Mouse (Mus musculus) forebrain, embryonic 11.5 days (tissue): ENCODE data around the gene Uba52. TPM values are rescaled to one million over a fixed set of nuclear protein-coding genes. Genes with fewer than 3 reads are reported as not detected.
A peak's percentile ranks its signal among the peaks of the same experiment; 100 is the strongest.

ENCODE experiments used
- ATAC-seq: fragments of 200-750 bp; cut with Nextera tagmentation; replicated peaks from 2 replicates; pipeline ENCODE4 v1.8.0; 2017; ENCODE audit warnings: moderate TSS enrichment; ENCODE audit not compliant: low FRiP score
- DNase-seq: peaks from one replicate; pipeline ENCODE4 v3.0.0-alpha.2; 2017; ENCODE audit warnings: low spot score
- H3K27ac ChIP-seq: fragments of 300-500 bp; sonication (generic); 2 replicates; pipeline ENCODE4 v1.5.1; 2014; ENCODE audit warnings: low read depth, low read length
- H3K27me3 ChIP-seq: fragments of 300-500 bp; sonication (generic); 2 replicates; pipeline ENCODE4 v1.6.1; 2014; ENCODE audit warnings: mild to moderate bottlenecking, low read length, mixed read lengths; ENCODE audit not compliant: control insufficient read depth, insufficient read depth
- H3K36me3 ChIP-seq: fragments of 300-500 bp; sonication (generic); 2 replicates; pipeline ENCODE4 v1.6.1; 2014; ENCODE audit warnings: mild to moderate bottlenecking, low read length, moderate library complexity, mixed read lengths; ENCODE audit not compliant: control insufficient read depth, insufficient read depth
- H3K4me1 ChIP-seq: fragments of 300-500 bp; sonication (generic); replicated peaks from 2 replicates; pipeline ENCODE4 v1.6.1; 2014; ENCODE audit warnings: low read length, mixed read lengths; ENCODE audit not compliant: control insufficient read depth, insufficient read depth
- H3K4me2 ChIP-seq: fragments of 300-500 bp; sonication (generic); 2 replicates; pipeline ENCODE4 v1.6.1; 2014; ENCODE audit warnings: low read depth, mild to moderate bottlenecking, low read length, moderate library complexity, mixed read lengths; ENCODE audit not compliant: severe bottlenecking
- H3K4me3 ChIP-seq: fragments of 300-500 bp; sonication (generic); 2 replicates; pipeline ENCODE4 v1.5.1; 2014; ENCODE audit warnings: low read depth, low read length
- H3K9ac ChIP-seq: fragments of 300-500 bp; sonication (generic); 2 replicates; pipeline ENCODE4 v1.6.1; 2014; ENCODE audit warnings: low read length
- H3K9me3 ChIP-seq: fragments of 300-500 bp; sonication (generic); 2 replicates; pipeline ENCODE4 v1.6.1; 2016; ENCODE audit warnings: low read length, mixed read lengths; ENCODE audit not compliant: control insufficient read depth
- WGBS: fragments of 180-500 bp; shearing (Covaris S2); extraction: QIAGEN DNeasy Blood & Tissue Kit; methylation state at CpG from one replicate; pipeline ENCODE4 v1.1.7; 2014; 5-methylcytosine and 5-hydroxymethylcytosine counted together
- polyA plus RNA-seq: library from polyadenylated mRNA; unstranded; fragments of >200 nt; fragmentation: Nextera tagmentation; extraction: Ambion mirVana; gene quantifications from 2 replicates; pipeline ENCODE4 v1.2.1, GENCODE M21; 2014

Uba52 gene
- polyA plus RNA-seq, 1 experiment from 2014 or later = 715 TPM

DNA sequence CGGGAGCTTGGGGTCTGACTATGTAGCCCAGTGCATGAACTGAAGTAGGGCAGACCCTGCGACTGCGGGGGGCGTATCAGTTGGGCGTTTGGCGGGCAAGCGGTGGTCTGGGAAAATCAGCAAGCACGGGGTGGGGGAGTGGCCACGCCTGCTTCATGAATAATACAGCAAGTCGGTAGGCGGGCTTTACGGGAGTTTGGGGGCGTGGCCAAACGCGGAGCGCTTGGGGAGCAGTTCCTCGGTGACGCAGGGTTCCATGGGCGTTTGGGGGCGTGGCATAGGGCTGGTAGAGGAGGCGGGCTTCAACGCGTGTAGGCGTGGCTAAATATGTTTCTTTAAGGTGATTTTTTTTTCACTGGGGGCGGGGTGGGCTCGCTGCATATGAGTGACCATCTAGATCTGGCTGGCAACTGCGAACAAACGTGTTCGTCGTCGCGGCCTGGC, 28.1 kb upstream of the Uba52 start:
- Histone ChIP-seq H3K4me2 (peak overlapping the region; percentile 96), H3K4me1 (peaks cover 9% of the 10 kb centered on the region; the same call in 1 of the 2 replicates), H3K4me3 (peak overlapping the region; percentile 78), H3K27ac (peak overlapping the region; percentile 85), H3K9me3 (no peaks in the 10 kb centered on the region), H3K9ac (peak overlapping the region; percentile 85; the same call in 1 of the 2 replicates), H3K27me3 (no peaks in the 10 kb centered on the region), H3K36me3 (no peaks in the 10 kb centered on the region)
- under 1% methylated on average over 32 of the region's 32 CpGs for WGBS
- peak; percentile 100 for DNase-seq
- peak; percentile 79 for ATAC-seq

- DNase-seq (peak; percentile 72), ATAC-seq (peak; percentile 26)
- H3K27me3 ChIP-seq = no peaks in the 10 kb centered on the region
- WGBS = 15% methylated on average over 24 of the region's 24 CpGs
- peak overlapping the region; percentile 78 for H3K4me3 ChIP-seq
- peak overlapping the region; percentile 96 for H3K4me2 ChIP-seq
- peaks cover 9% of the 10 kb centered on the region; the same call in 1 of the 2 replicates for H3K4me1 ChIP-seq
- no peaks in the 10 kb centered on the region for H3K9me3 ChIP-seq
- H3K36me3 ChIP-seq = no peaks in the 10 kb centered on the region
- H3K27ac ChIP-seq = peak overlapping the region; percentile 63; the same call in 1 of the 2 replicates
- H3K9ac ChIP-seq = peak overlapping the region; percentile 50; the same call in 1 of the 2 replicates
Observed at GRCm38 (mm10) chr8:70538024-70538579, 27.5 kb upstream of the Uba52 start.

GRCm38 (mm10) chr8:70535701-70536100, 25.1 kb upstream of the Uba52 start:
- Histone ChIP-seq H3K9ac (no peak overlapping the region), H3K4me2 (no peak overlapping the region), H3K27ac (no peak overlapping the region), H3K36me3 (peaks cover 4% of the 10 kb centered on the region; the same call in 1 of the 2 replicates), H3K27me3 (no peaks in the 10 kb centered on the region), H3K9me3 (no peaks in the 10 kb centered on the region), H3K4me1 (peaks cover 7% of the 10 kb centered on the region; the same call in 1 of the 2 replicates), H3K4me3 (no peak overlapping the region)
- no peak for ATAC-seq
- no peak for DNase-seq
- 85% methylated on average over 2 of the region's 2 CpGs for WGBS

GRCm38 (mm10) chr8:70535221-70535620, 24.6 kb upstream of the Uba52 start:
- Histone ChIP-seq H3K9ac (no peak overlapping the region), H3K4me3 (no peak overlapping the region), H3K36me3 (peaks cover 4% of the 10 kb centered on the region; the same call in 1 of the 2 replicates), H3K27me3 (no peaks in the 10 kb centered on the region), H3K27ac (no peak overlapping the region), H3K4me1 (peaks cover 2% of the 10 kb centered on the region; the same call in 1 of the 2 replicates), H3K4me2 (no peak overlapping the region), H3K9me3 (no peaks in the 10 kb centered on the region)
- ATAC-seq (no peak), DNase-seq (no peak)
- 91% methylated on average over 3 of the region's 3 CpGs for WGBS

DNA sequence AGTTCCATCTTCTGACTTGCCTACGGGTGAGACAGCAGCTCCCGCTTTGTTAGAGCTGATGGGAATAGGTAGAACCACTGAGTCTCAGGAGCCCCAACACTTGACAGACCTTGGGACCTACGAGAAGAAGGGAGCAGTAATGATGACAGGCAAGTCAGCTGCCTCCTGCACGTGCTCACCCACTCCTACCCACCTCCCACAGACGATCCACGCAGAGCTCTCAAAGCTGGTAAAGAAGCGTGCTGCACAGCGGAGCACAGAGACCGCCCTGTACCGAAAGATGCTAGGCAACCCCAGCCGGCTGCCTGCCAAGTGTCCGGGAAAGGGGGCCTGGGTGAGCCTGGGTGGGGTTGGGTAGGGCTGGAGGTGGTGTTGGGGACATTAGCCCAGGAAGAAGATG, 23.7 kb upstream of the Uba52 start:
- 96% methylated on average over 12 of the region's 12 CpGs for WGBS
- Histone ChIP-seq H3K4me2 (no peak overlapping the region), H3K27me3 (no peaks in the 10 kb centered on the region), H3K36me3 (peaks cover 4% of the 10 kb centered on the region; the same call in 1 of the 2 replicates), H3K9ac (no peak overlapping the region), H3K4me3 (no peak overlapping the region), H3K27ac (no peak overlapping the region), H3K4me1 (0 out of 2 replicates have a peak, but pooled peaks cover 2% of the 10 kb centered on the region), H3K9me3 (no peaks in the 10 kb centered on the region)
- no peak for DNase-seq
- ATAC-seq = no peak

- WGBS = 91% methylated on average over 2 of the region's 2 CpGs
- peaks cover 4% of the 10 kb centered on the region; the same call in 1 of the 2 replicates for H3K36me3 ChIP-seq
- 0 out of 2 replicates have a peak, but pooled peaks cover 7% of the 10 kb centered on the region for H3K4me1 ChIP-seq
- no peak overlapping the region for H3K4me2 ChIP-seq
- no peaks in the 10 kb centered on the region for H3K9me3 ChIP-seq
- no peak overlapping the region for H3K9ac ChIP-seq
- H3K27ac ChIP-seq = no peak overlapping the region
- DNase-seq = no peak
- no peaks in the 10 kb centered on the region for H3K27me3 ChIP-seq
- ATAC-seq = no peak
- no peak overlapping the region for H3K4me3 ChIP-seq
Observed at GRCm38 (mm10) chr8:70530314-70530713, 19.7 kb upstream of the Uba52 start.

DNA sequence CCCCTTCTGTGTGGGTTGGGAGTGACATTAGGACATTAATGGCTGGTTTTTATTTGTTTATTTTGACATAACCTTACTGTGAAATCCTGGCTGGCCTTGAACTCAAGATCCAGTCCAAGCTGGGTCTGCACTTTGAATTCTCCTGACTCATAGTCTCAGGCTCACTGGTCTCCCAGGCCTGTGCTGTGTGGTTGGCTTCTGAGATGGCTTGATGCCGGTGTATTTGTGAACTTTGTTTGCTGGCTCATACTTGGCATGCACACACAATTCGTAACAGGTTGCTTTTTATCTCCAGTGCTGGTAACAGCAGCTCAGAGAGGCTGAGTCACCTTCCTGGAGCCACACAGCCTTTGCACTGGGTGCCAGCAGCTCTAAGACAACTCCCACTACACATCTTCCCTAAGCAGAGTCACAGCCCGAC, 19.1 kb upstream of the Uba52 start:
- Histone ChIP-seq H3K27ac (no peak overlapping the region), H3K9ac (no peak overlapping the region), H3K27me3 (no peaks in the 10 kb centered on the region), H3K4me1 (0 out of 2 replicates have a peak, but pooled peaks cover 7% of the 10 kb centered on the region), H3K9me3 (no peaks in the 10 kb centered on the region), H3K4me2 (no peak overlapping the region), H3K36me3 (peaks cover 4% of the 10 kb centered on the region; the same call in 1 of the 2 replicates), H3K4me3 (no peak overlapping the region)
- ATAC-seq = no peak
- DNase-seq = no peak
- 98% methylated on average over 3 of the region's 3 CpGs for WGBS

- ATAC-seq (no peak), DNase-seq (no peak)
- Histone ChIP-seq H3K4me1 (0 out of 2 replicates have a peak, but pooled peaks cover 7% of the 10 kb centered on the region), H3K9me3 (no peaks in the 10 kb centered on the region), H3K36me3 (peaks cover 4% of the 10 kb centered on the region; the same call in 1 of the 2 replicates), H3K9ac (no peak overlapping the region), H3K27me3 (no peaks in the 10 kb centered on the region), H3K4me2 (no peak overlapping the region), H3K4me3 (no peak overlapping the region), H3K27ac (no peak overlapping the region)
- WGBS = 86% methylated on average over 5 of the region's 5 CpGs
Observed at GRCm38 (mm10) chr8:70529299-70529698, 18.7 kb upstream of the Uba52 start.
